Mouse (Mus musculus) MEL (cell line): ENCODE measurements at regions not wholly inside any gene's neighbourhood (a gene's known extent, or its start where the extent isn't known, plus 50 kb on each side); places are given as distances from the start of the nearest gene placed in this dataset.

Source experiments
- CTCF ChIP-seq, 3 experiments: IDR thresholded peaks in 2 of 3; conservative IDR thresholded peaks in 1 of 3; 2 replicates each; pipeline ENCODE4 v1.5.1; 2011 to 2012; ENCODE audit warnings: low read length in 3 of 3, low read depth in 2 of 3, mild to moderate bottlenecking in 2 of 3, improper control_type of control experiment in 1 of 3, inconsistent platforms in 1 of 3, mixed read lengths in 1 of 3, moderate library complexity in 1 of 3; ENCODE audit not compliant: control insufficient read depth in 1 of 3, insufficient read depth in 1 of 3, poor library complexity in 1 of 3, severe bottlenecking in 1 of 3
- ELF1 ChIP-seq: IDR thresholded peaks from 2 replicates; pipeline ENCODE4 v1.6.1; 2014; ENCODE audit warnings: low read depth, mild to moderate bottlenecking, inconsistent platforms, low read length, improper control_type of control experiment, moderate library complexity
- EP300 ChIP-seq, 2 experiments: IDR thresholded peaks; 2 replicates each; pipeline ENCODE4 v1.6.1; 2011; ENCODE audit warnings: improper control_type of control experiment in 2 of 2, low read length in 2 of 2, low read depth in 1 of 2, mild to moderate bottlenecking in 1 of 2
- MXI1 ChIP-seq: IDR thresholded peaks from 2 replicates; pipeline ENCODE4 v1.6.1; 2011; ENCODE audit warnings: mild to moderate bottlenecking, low read depth, low read length, improper control_type of control experiment
- POLR2A ChIP-seq, 2 experiments: IDR thresholded peaks; 2 replicates each; pipeline ENCODE4 v1.6.1; 2011 to 2012; ENCODE audit warnings: low read length in 2 of 2, mild to moderate bottlenecking in 2 of 2, control low read depth in 1 of 2, improper control_type of control experiment in 1 of 2, low read depth in 1 of 2, moderate library complexity in 1 of 2; ENCODE audit not compliant: control insufficient read depth in 1 of 2, insufficient read depth in 1 of 2, poor library complexity in 1 of 2
- POLR2AphosphoS5 ChIP-seq: IDR thresholded peaks from 2 replicates; pipeline ENCODE4 v1.6.1; 2012; ENCODE audit warnings: low read depth, borderline replicate concordance, mild to moderate bottlenecking, inconsistent platforms, low read length, moderate library complexity, mixed read lengths
- SIN3A ChIP-seq: IDR thresholded peaks from 2 replicates; pipeline ENCODE4 v1.6.1; 2012; ENCODE audit warnings: low read length, improper control_type of control experiment, inconsistent platforms

GRCm38 (mm10) chr1:119219817-119220216, 166.4 kb upstream of the Gli2 start:
- no peak for TF ChIP-seq EP300 (IDR thresholded peaks at IDR 0.05; ENCODE audit: low read depth in 1 of 2, low read length in 2 of 2)
- TF ChIP-seq SIN3A: no peak
- no peak for TF ChIP-seq POLR2A (IDR thresholded peaks at IDR 0.05; ENCODE audit: control insufficient read depth in 1 of 2, insufficient read depth in 1 of 2, low read depth in 1 of 2, low read length in 2 of 2, poor library complexity in 1 of 2)
- TF ChIP-seq MXI1: no peak
- no peak for TF ChIP-seq CTCF (IDR thresholded peaks at IDR 0.05 in 2 of 3, conservative IDR thresholded peaks at IDR 0.05 in 1 of 3; ENCODE audit: control insufficient read depth in 1 of 3, insufficient read depth in 1 of 3, low read depth in 2 of 3, low read length in 3 of 3, poor library complexity in 1 of 3, severe bottlenecking in 1 of 3)
- no peak for TF ChIP-seq ELF1
- TF ChIP-seq POLR2AphosphoS5: no peak
